Mouse (Mus musculus) gastrocnemius, adult 18-20 months (tissue): Measurements from ENCODE around the gene Myo1g. TPM values are rescaled to one million over a fixed set of nuclear protein-coding genes. Genes with fewer than 3 reads are reported as not detected.

Experiments used
- DNase-seq: peaks from one replicate; pipeline ENCODE4 v3.0.0; 2021; ENCODE audit warnings: low spot score
- total RNA-seq, 2 experiments: library from RNA; stranded (reverse); gene quantifications; 2 replicates each; pipeline ENCODE4 v1.2.3; 2021

The Myo1g gene
- total RNA-seq, 2 experiments from 2014 or later: 0.45 to 0.80 TPM

DNA sequence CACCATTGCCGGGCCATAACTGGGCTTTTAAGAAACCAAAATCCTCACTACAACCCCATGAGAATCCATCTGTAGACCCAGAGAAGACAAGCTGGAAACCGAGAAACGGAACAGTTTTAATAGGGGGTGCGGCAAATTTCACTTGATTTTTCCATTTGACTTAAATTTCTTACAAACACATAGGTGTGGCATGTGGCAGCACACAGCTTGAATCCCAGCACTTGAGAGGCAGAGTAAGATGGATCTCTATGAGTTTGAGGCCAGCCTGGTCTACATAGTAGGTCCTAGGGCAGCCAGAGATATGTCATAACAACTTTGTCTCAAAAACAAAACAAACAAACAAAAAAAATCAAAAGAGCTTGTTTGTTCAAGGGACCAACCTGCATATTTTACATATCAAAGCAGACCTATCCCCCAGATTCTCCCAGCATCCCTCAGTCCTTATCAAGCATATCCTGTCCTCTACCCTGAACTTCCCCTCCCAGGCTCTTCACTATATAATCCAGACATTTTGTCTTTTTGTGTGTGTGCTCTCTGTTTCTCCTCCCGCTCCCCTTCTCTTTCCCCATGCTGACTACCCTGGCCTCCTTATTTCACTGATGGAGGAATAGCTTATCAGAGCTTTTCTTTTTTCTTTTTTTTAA, 32.6 kb downstream of the Myo1g start:
- DNase-seq: no peak

DNA sequence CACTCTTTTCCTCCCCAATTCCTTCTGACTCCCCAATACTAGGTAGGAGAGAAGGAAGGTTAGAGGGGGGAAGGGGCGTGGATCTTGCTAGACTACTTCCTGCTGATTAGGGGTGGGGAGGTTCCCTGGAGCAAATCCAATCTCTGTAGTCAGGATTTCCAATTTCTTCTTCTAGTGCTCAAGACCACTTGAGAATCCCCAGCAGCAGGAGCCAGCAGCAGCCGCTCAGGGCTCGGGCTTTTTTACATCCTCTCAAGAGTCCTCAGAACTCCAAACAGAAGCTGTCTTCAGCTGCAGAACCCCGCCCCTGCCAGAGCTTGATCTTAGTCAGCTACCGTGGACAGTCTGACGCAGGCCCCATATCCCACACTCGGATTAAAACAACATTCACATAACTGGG, 33.3 kb downstream of the Myo1g start:
- no peak for DNase-seq

DNA sequence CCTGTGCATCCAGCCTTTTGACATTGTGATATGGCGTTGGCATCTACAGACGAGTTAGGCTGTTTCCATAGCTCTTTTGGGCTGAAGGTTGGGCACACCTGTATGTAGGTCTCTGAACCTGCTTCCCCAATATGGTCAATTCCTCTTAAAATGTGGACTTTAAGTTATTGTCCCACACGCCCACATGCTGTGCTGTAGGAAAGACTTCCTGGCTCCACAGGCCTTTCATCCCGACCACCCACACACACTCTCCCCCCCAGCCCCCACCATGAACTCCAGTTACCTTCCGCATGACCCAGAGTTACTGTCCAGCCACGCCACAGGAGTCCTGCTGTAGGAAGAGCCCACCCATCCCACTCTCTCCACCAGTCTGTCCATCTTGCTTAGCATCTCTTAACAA, 33.8 kb downstream of the Myo1g start:
- no peak for DNase-seq

DNA sequence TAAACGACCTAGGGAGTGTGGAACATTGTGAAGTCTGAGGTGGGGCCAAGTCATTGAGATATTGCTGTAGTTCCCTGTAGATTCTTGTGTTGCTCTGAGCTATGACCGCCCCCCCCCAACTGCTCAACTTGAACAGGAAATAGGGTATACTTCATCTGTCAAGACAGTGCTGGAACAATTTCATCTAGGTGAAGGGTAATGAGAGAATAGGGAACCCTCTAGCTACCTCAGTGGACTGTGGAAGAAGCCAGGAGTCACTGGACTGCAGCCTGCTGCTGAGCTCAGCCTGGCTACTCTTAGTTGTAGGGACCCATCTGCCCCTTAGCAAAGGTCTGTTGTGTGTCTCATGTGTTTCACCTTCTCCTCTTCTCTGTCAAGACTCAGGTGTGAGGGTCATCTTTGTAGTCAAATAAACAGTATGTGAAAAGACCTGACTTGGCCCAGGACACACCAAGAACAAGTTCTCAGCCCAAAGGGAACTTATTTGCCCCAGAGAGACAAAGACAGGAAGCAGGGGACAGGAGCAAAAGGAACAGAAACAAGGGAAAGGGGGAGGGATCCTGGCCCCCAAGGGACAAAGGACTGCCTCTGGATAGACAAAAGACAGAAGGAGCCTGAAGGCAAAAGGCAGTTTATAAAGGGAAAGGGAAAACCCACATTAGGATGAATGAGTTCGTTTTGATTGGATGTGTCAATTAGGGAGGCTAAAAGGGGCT, 36.4 kb downstream of the Myo1g start:
- no peak for DNase-seq

DNA sequence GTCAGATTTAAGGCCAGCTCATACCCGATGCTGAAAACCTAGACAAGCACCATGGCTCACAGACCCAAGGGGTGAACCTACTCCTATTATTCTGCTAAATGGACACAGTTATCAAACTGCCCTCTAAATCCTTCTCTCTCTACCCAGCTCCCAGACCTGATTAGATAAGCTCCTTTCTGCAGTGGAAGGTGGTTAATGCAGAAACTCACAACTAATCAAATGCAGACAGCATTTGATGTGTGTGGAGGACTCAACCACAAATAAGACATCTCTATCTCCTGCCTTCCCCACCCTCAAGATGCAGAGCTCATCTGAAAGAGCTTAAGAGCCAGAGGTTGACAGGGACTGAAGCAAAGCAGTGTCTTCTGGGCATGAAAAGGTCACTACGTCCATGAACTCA, 37.7 kb downstream of the Myo1g start:
- no peak for DNase-seq

DNA sequence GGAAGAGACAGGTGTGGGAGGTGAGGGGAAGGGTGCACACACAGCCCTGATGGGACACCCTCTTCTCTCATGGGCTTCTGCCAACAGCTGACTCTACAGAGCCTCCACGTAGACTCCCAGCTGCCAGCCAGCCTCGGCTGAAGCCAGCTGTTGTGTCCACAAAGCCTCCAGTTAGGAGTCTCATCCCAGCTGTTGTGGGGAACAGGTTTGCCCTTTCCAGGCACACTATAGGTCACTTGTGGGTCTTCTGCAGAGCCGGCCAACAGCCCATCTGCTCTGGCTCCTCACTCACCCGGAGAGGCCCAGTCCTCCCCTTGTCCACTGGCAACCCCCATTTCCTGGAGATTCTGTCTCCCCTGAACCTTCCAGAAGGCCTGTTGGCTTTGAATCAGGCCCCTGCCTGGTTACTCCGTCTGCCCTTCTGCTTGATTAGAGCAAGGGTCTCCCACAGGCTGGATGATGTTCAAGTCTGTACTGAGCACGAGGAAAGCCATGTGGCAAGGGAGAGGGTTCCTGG, 39.0 kb downstream of the Myo1g start:
- DNase-seq: no peak

DNA sequence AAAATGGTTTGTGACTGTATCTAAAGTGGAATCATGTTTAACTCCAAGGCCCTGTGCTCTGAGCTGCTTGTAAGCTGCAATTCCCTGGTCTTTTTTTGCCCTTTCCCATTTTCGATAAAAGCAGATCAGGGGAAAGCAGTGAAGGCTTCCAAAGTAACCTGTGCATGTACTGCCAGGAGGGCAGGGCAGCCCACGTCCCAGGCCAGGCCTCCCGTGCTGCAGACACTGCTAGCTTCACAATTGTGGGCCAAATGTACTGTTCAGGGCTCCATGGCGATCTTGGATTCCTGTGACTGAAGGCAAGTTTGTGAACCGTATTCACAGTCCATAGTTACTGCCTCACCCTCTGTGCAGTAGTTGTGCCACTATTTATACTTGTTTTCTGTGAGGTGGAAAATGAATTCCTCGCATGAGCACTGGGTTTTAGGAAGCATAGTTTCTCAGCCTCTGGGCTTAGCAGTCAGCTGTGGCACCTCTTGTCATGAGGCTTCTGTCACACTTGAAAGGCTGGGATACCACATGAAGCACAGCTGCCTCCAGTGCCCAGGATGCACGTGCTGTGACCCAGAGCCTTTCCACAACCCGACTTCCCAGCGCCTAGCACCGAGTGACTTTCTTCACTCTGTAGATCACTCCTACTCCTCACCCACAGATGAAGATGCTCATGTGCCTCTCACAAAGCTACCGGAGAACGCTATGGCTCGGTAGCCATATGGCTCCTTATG, 39.9 kb downstream of the Myo1g start:
- no peak for DNase-seq

DNA sequence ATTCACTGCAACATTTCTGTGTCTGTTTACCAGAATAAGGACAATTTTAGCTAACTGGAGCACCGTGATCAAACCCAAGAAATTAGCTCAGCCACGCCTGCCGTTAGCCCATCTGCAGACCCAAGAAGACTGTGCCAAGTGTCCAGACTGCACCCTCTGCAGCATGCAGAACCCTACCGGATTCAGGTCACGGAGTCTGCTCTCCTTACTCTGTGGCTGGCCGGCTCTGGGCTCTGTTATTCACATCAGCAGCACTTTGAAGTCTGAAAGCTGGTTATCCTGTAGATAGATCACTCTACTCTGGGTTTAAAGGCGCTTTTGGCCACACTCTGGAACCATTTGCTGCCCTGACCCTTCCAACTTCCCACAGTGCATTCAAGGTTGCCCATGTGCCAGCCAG, 40.6 kb downstream of the Myo1g start:
- no peak for DNase-seq

DNA sequence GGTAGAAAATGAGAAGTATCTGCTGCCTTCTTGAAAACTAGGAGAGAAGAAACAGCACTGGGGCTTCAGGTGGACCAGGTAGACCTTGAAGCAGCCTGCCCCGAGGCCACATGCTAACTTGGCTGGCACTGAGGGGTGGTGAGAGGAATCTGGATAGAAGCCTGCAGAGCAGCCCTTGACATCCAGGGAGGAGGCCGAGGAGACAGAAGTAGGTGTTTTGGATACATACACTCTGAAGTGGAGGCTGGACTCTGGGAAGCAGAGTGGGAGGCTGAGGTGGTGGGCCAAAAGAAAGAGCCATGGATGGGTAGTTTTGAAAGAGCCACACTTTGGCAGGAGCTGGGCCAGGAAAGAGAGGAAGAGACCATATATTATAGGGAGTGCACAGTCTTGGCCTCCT, 41.5 kb downstream of the Myo1g start:
- no peak for DNase-seq

DNA sequence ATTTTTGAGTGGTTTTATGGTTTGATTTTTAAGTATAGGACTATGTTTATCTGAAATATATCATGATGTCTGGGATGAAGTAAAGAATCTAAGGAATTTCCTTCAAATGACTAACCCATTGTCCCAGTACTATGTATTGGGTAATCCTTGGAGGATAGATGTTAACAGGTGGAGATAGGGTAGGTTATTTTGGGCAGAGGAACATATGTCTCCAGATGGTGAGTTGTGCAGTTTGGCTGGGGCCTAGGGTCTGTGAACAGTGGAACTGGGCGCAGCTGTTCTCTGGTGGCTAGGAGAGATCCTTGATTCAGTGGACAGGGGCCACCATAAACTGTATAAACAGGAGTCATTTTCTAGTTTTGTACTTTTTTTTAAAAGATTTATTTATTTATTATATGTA, 43.4 kb downstream of the Myo1g start:
- no peak for DNase-seq

DNA sequence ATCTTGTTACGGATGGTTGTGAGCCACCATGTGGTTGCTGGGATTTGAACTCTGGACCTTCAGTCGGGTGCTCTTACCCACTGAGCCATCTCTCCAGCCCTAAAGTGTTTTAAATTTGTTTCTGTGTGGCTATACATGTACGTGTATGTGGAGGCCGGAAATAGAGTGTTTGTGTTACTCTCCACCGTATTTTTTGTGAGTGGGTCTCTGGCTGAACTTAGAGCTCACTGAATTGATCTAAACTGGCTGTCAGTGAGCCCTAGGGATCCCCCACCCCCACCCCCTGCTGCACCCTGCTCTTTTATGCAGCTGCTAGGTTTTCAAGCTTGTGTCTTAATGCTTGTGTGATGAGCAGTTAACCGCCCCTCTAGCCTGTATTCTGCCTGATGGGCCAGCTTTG, 43.9 kb downstream of the Myo1g start:
- DNase-seq: no peak

DNA sequence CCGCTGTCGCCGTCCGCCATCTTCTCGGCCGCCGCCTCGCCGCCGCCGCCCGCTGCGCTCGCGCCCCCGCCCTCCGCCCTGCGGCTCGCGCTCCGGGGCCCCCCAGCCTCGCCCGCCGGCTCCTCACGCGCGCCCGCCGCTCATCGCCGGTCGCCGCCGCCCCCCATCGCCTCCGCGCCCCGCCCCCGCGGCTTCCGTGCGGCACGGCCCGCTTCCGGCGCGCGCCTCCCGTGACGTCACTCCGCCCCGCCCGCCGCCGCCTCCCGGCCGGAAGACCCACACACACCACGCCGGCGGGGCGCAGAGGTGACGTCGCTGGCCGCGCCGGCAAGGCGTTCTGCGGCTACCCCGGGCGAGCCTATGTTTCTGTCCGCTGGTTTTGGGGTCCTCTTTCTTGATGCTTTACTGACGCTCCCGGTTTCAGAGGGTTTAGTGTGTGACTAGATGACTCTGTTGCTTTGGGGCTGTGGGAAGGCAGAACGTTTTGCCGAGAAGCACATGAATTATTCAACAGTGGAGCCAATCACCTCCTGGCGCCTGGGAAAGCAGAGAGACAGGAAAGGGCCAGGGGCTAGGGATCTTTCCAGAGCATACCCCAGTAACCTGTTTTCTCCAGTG, 44.8 kb downstream of the Myo1g start, which contains the start of gene Purb:
Purb (minus strand) TSS at position 51 of the 618 bp plus-strand sequence.
- DNase-seq: peak; percentile 88

DNA sequence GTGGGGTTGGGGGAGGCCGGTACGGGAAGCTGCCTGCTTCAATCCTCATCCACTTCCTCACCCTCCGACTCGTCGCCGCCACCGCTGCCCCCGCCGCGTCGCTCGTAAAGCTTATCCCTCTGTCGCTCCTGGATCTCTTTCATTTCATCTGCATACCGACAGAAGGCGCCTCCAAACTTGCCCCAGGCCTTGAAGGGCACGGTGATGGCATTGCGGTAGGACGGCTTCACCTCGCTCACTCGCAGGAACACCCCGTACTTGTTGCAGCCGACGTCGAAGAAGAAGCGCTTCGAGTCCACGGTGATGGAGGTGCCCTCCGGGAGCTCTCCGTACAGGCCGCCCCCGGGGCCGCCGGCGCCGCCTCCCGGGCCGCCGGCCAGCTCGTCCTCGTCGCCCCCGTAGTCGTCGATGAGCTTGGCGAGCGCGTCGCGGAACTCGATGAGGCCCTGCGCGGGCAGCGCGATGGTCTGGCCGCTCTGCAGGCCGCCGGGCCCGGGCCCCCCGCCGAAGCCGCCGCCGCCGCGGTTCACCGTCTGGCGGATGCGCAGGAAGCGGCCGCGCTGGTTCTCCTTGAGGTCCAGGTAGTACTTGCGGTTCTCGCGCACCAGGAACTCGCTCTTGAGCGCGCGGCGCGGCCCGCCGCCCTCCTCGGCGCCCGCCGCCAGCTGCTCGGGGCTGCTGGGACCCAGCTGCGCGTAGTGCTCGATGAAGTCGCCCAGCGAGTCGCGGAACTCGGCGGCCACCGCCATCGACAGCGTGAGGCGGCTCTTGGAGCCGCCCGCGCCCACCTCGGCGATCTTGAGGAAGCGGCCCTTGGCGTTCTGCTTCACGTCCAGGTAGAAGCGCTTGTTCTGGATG, 45.7 kb downstream of the Myo1g start:
- DNase-seq: peak; percentile 15

DNA sequence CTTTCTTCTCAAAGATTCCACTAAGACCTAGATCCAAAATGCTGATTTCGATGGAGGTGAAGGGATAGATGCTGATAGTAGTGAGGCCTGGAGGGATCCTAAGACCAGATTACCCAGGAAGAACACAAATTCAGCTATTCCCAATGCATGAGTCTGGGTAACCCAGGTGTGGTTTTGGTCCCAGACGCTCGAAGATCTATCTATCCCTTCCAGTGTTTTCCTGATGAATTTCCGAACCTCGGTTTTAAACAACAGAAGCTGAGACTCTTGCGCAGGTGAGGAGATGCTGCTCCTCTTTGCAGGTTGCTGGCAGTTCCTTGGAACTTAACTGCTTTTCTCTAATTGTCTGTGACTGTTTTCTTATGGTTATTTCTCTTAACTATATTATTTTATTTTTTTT, 46.4 kb downstream of the Myo1g start:
- no peak for DNase-seq

DNA sequence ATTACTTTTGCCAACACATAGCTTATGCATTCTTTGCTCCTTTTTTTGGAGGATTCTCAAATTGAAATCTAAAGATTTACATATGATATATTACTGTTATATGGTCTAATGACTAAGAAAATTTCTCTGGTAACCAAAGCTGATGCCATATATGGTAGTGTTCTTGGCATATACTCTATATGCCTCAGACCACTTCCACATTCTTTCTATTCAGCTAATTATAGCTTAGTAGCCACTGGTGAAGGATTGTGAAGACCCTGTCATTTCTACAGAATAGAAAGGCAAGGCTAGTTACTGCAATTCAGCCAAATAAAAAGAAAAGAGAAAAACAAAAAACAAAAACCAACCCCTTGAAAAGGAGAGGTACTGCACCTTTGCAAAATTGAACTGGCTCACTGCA, 48.7 kb downstream of the Myo1g start:
- DNase-seq: no peak

DNA sequence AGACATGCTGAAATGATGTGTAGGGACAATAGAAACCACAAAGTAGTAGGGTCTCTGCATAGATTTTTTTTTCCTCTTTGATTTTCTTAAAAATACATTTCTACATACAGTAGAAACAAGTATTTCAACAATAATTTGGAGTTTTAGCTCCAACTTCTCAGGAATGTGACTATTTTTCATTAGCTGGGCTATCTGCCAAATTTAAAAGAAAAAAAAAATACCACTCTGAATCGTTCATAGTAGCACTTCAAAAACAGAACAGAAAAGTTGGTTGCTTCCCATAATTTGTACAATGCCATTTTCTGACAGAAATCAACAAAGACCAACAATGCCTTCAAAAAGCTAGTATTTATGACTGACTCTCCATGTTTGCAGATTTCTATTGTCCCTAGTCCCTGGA, 49.3 kb downstream of the Myo1g start:
- DNase-seq: no peak

DNA sequence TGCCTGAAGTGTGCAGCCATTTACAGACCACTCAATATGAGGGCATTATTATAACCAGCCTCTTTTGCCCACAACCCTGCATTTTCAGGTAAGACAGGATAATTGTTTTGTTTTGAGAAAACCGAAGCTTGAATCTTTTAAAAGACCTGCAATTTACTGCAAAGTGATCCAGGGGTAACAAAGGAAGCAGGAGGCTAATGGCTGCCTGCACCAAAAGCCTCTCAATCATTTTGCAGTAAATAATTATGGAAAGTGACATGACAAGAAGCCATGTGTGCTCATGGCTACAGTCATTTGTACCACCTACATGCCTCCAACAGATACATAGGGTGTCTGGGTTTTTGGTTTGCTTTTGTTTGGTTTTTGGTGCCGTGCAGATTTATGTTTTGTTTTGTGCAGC, 49.7 kb downstream of the Myo1g start:
- no peak for DNase-seq

DNA sequence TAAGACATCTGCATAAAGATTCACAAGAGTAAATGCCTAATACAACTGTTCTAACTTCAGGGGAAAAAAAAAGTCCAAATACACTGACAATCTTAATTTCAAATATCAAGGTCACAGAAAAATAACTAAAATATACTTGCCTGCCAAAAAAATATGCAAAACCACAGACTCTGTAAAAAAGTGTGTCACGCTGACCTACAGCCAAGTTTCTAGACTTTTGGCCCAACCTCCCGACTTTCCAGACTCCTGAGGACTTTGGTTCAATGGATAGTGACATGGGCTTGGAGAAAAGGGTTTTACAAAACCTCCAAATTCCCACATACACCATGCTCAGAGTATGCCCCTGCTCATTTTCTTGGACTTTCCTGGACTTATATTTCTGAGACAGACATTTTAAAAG, 52.2 kb downstream of the Myo1g start:
- DNase-seq: no peak

DNA sequence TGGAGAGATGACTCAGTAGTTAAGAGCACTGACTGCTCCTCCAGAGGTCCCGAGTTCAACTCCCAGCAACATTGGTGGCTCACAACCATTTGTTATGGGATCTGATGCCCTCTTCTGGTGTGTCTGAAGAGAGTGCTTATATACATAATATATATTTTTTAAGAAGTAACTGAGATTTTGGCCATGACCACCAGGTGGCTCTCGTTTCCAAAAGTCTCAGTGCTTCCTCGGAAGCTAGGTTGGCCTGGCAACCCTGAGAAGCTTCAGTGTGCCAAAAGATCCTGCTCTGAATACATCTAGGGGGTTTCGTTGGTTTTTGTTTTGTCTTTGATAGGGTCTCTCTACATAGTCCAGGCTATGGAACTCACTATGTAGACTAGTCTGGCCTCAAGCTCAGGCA, 55.6 kb downstream of the Myo1g start:
- DNase-seq: peak; percentile 47

DNA sequence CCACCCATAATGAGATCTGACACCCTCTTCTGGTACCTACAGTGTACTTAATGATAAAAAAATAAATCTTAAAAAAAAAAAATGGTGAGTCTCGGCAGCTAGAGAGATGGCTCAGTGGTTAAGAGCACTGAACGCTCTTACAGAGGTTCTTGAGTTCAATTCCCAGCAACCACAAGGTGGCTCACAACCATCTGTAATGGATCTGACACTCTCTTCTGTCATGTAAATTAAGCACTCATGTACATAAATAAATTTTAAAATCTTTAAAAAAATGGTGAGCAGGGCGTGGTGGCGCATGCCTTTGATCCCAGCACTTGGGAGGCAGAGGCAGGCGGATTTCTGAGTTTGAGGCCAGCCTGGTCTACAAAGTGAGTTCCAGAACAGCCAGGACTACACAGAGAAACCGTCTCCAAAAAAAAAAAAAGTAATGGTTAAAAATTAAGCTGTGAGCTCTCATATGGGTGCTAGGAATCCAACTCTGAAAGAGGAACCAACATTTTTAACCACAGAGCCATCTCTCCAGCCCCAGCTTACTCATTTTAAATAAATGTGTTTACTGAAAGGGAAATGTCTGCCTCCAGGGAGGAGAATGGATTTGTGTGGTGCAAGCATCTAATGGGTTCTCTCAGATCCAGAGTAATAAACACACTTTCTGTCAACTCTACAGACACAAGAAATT, 57.5 kb downstream of the Myo1g start:
- no peak for DNase-seq
